Mouse (Mus musculus) small intestine, adult 2 months (tissue): ENCODE measurements around the gene Gm5935. TPM values are rescaled to one million over a fixed set of nuclear protein-coding genes. Genes with fewer than 3 reads are reported as not detected.
"Not testable (repeated sequence)": the region's sequence is repeated elsewhere in the genome, so short reads cannot be mapped to it uniquely, and the experiment has no call there.

Experiments used
- H3K27ac ChIP-seq: fragments of 200-500 bp; 2 replicates; pipeline ENCODE4 v1.5.1; 2012; ENCODE audit warnings: low read depth, low read length, control low read depth, inconsistent platforms; ENCODE audit not compliant: insufficient read depth
- H3K27me3 ChIP-seq: fragments of 200-500 bp; 2 replicates; pipeline ENCODE4 v1.6.1; 2012; ENCODE audit warnings: mild to moderate bottlenecking, moderate library complexity, low read length, inconsistent platforms; ENCODE audit not compliant: control insufficient read depth, insufficient read depth
- H3K36me3 ChIP-seq: fragments of 200-500 bp; 2 replicates; pipeline ENCODE4 v1.6.1; 2012; ENCODE audit warnings: mild to moderate bottlenecking, low read length, control low read depth, inconsistent platforms; ENCODE audit not compliant: control insufficient read depth, insufficient read depth
- H3K4me1 ChIP-seq: fragments of 200-500 bp; 2 replicates; pipeline ENCODE4 v1.6.1; 2012; ENCODE audit warnings: low read length, inconsistent platforms, mixed read lengths; ENCODE audit not compliant: control insufficient read depth, insufficient read depth, insufficient read length
- H3K4me3 ChIP-seq: fragments of 200-500 bp; 2 replicates; pipeline ENCODE4 v1.5.1; 2012; ENCODE audit warnings: low read depth, mild to moderate bottlenecking, control low read depth, inconsistent platforms, low read length, moderate library complexity
- WGBS: fragments of 180-500 bp; shearing (Covaris S2); methylation state at CpG from one replicate; pipeline ENCODE4 v1.1.7; 2018; 5-methylcytosine and 5-hydroxymethylcytosine counted together
- polyA plus RNA-seq: library from polyadenylated mRNA; depleted of rRNA; stranded (reverse); fragments of >200 nt; gene quantifications from 2 replicates; pipeline ENCODE4 v1.2.3, GENCODE M21; 2012; rRNA removed

Gm5935 gene
- not detected in 2 replicates for polyA plus RNA-seq

DNA sequence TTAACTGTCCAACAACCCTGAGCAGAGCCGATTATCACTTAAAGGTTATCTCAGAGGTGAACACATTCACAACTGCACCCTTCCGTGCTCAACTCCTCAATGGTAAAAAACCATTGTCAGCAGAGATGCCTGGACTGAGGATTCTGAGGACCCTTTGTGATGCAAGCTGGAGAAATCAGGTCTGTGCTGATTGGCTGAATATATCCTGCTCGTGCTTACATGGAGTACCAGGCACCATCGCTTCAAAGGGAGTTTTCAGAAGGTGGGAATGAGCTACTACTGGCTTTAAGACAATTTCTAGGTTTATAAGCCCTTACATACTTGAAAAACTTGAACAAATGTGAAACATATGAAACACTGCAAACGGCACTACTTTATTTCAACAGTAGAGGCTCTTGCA, at the start of gene Gm5935:
TSS of gene Gm5935 (minus strand) at position 101 of the 400 bp plus-strand sequence.
- H3K27me3 ChIP-seq, H3K36me3 ChIP-seq, H3K4me1 ChIP-seq, H3K4me3 ChIP-seq, H3K27ac ChIP-seq: not testable (repeated sequence)
- WGBS, result 81% methylated on average over 5 of the region's 5 CpGs

Other genes starting within 250 kb of the Gm5935 start
- gene Gm4297, start 200.3 kb downstream of the Gm5935 start, polyA plus RNA-seq, result not detected in 2 replicates